Mouse (Mus musculus): Measurements from ENCODE around the gene Ggt1. TPM values are rescaled to one million over a fixed set of nuclear protein-coding genes. Genes with fewer than 3 reads are reported as not detected.
"Not testable (repeated sequence)": the region's sequence is repeated elsewhere in the genome, so short reads cannot be mapped to it uniquely, and the experiment has no call there.

Gene Ggt1
- polyA plus RNA-seq, 1 experiment from 2014 or later: 2.6 TPM

GRCm38 (mm10) chr10:75565436-75565835 lies 4.0 kb downstream of the Ggt1 start:
- Histone ChIP-seq H3K27ac (replicated peaks; ENCODE audit: low read depth, low read length) (no peak overlapping the region), H3K9ac (replicated peaks; ENCODE audit: low read length) (no peak overlapping the region), H3K4me1 (ENCODE audit: control insufficient read depth, insufficient read depth, low read length) (peaks cover 7% of the 10 kb centered on the region), H3K27me3 (ENCODE audit: control insufficient read depth, insufficient read depth, low read length) (peaks cover 4% of the 10 kb centered on the region; the same call in 1 of the 2 replicates), H3K4me3 (replicated peaks; ENCODE audit: low read depth, low read length) (no peak overlapping the region), H3K9me3 (ENCODE audit: control insufficient read depth, low read length) (no peaks in the 10 kb centered on the region), H3K4me2 (ENCODE audit: low read length) (no peak overlapping the region), H3K36me3 (ENCODE audit: control insufficient read depth, insufficient read depth, low read length) (no peaks in the 10 kb centered on the region)
- DNase-seq (no peak), ATAC-seq (ENCODE audit: low FRiP score, low TSS enrichment) (no peak)
- 77% methylated on average over 6 of the region's 6 CpGs for WGBS

GRCm38 (mm10) chr10:75565906-75566305 lies 4.5 kb downstream of the Ggt1 start:
- no peaks in the 10 kb centered on the region for H3K9me3 ChIP-seq (ENCODE audit: control insufficient read depth, low read length)
- no peak for ATAC-seq (ENCODE audit: low FRiP score, low TSS enrichment)
- H3K4me3 ChIP-seq (replicated peaks; ENCODE audit: low read depth, low read length): no peak overlapping the region
- H3K4me1 ChIP-seq (ENCODE audit: control insufficient read depth, insufficient read depth, low read length): peaks cover 3% of the 10 kb centered on the region
- H3K36me3 ChIP-seq (ENCODE audit: control insufficient read depth, insufficient read depth, low read length): no peaks in the 10 kb centered on the region
- WGBS: 88% methylated on average over 7 of the region's 7 CpGs
- DNase-seq: no peak
- H3K27me3 ChIP-seq (ENCODE audit: control insufficient read depth, insufficient read depth, low read length): peaks cover 4% of the 10 kb centered on the region; the same call in 1 of the 2 replicates
- H3K4me2 ChIP-seq (ENCODE audit: low read length): no peak overlapping the region
- H3K9ac ChIP-seq (replicated peaks; ENCODE audit: low read length): no peak overlapping the region
- H3K27ac ChIP-seq (replicated peaks; ENCODE audit: low read depth, low read length): no peak overlapping the region

DNA sequence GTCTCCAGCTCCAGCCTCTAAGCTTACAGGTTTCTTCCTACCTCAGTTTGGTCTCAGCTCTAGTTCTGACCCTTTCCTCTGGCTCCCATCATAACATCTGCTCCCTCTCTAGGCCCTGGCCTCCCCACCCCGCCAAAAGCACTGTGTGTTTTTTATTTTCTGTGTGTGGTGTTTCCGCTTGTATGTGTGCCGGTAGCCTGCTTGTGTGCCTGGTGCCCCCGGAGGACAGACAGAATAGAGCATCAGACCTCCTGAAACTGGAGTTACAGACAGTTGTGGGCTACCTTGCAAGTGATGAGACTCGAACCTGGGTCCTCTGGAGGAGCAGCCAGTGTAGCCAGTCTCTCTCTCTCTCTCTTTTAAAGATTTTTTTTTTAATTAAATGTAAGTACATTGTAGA lies 4.9 kb downstream of the Ggt1 start:
- Histone ChIP-seq H3K9ac (replicated peaks; ENCODE audit: low read length) (no peak overlapping the region), H3K9me3 (ENCODE audit: control insufficient read depth, low read length) (no peaks in the 10 kb centered on the region), H3K4me2 (ENCODE audit: low read length) (no peak overlapping the region), H3K27me3 (ENCODE audit: control insufficient read depth, insufficient read depth, low read length) (peaks cover 4% of the 10 kb centered on the region; the same call in 1 of the 2 replicates), H3K27ac (replicated peaks; ENCODE audit: low read depth, low read length) (no peak overlapping the region), H3K4me1 (ENCODE audit: control insufficient read depth, insufficient read depth, low read length) (no peaks in the 10 kb centered on the region), H3K36me3 (ENCODE audit: control insufficient read depth, insufficient read depth, low read length) (no peaks in the 10 kb centered on the region), H3K4me3 (replicated peaks; ENCODE audit: low read depth, low read length) (no peak overlapping the region)
- ATAC-seq (ENCODE audit: low FRiP score, low TSS enrichment): no peak
- DNase-seq: no peak
- 85% methylated on average over 5 of the region's 5 CpGs for WGBS

GRCm38 (mm10) chr10:75566765-75567164 lies 5.4 kb downstream of the Ggt1 start:
- not testable (repeated sequence) for H3K27me3 ChIP-seq (ENCODE audit: control insufficient read depth, insufficient read depth, low read length); H3K4me2 ChIP-seq (ENCODE audit: low read length); H3K27ac ChIP-seq (replicated peaks; ENCODE audit: low read depth, low read length); DNase-seq; ATAC-seq (ENCODE audit: low FRiP score, low TSS enrichment); H3K4me3 ChIP-seq (replicated peaks; ENCODE audit: low read depth, low read length); H3K36me3 ChIP-seq (ENCODE audit: control insufficient read depth, insufficient read depth, low read length); H3K9ac ChIP-seq (replicated peaks; ENCODE audit: low read length); H3K9me3 ChIP-seq (ENCODE audit: control insufficient read depth, low read length); H3K4me1 ChIP-seq (ENCODE audit: control insufficient read depth, insufficient read depth, low read length)
- WGBS: 81% methylated on average over 2 of the region's 2 CpGs

- no peaks in the 10 kb centered on the region for H3K9me3 ChIP-seq (ENCODE audit: control insufficient read depth, low read length)
- no peak overlapping the region for H3K9ac ChIP-seq (replicated peaks; ENCODE audit: low read length)
- no peak overlapping the region for H3K4me3 ChIP-seq (replicated peaks; ENCODE audit: low read depth, low read length)
- peaks cover 4% of the 10 kb centered on the region; the same call in 1 of the 2 replicates for H3K27me3 ChIP-seq (ENCODE audit: control insufficient read depth, insufficient read depth, low read length)
- no peak overlapping the region for H3K4me2 ChIP-seq (ENCODE audit: low read length)
- no peaks in the 10 kb centered on the region for H3K4me1 ChIP-seq (ENCODE audit: control insufficient read depth, insufficient read depth, low read length)
- no peaks in the 10 kb centered on the region for H3K36me3 ChIP-seq (ENCODE audit: control insufficient read depth, insufficient read depth, low read length)
- DNase-seq (no peak), ATAC-seq (ENCODE audit: low FRiP score, low TSS enrichment) (no peak)
- 44% methylated on average over 5 of the region's 5 CpGs for WGBS
- H3K27ac ChIP-seq (replicated peaks; ENCODE audit: low read depth, low read length): no peak overlapping the region
Measured at GRCm38 (mm10) chr10:75568029-75568428, 6.6 kb downstream of the Ggt1 start.

DNA sequence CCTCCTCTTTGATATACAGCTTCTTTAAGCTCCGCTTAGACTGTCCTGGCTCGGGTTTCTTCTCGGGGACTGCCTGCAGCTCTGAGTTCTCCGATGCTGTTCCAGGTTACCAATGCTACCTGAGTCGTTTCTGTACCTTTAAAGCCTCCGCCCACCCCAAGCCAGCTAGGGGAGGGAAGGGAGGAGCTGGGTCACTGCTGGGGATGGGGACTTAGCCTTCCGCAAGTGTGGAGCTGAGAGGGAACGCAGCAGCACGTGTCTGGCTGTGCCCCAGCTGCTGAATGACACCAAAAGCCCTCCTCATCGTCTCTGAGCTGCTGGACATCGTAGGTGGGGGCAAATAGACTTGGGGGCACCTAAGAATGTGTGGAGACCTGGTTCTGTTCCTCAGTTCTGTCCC lies 7.0 kb downstream of the Ggt1 start:
- Histone ChIP-seq H3K4me2 (ENCODE audit: low read length) (no peak overlapping the region), H3K9me3 (ENCODE audit: control insufficient read depth, low read length) (no peaks in the 10 kb centered on the region), H3K36me3 (ENCODE audit: control insufficient read depth, insufficient read depth, low read length) (no peaks in the 10 kb centered on the region), H3K4me1 (ENCODE audit: control insufficient read depth, insufficient read depth, low read length) (no peaks in the 10 kb centered on the region), H3K9ac (replicated peaks; ENCODE audit: low read length) (no peak overlapping the region), H3K27ac (replicated peaks; ENCODE audit: low read depth, low read length) (no peak overlapping the region), H3K4me3 (replicated peaks; ENCODE audit: low read depth, low read length) (no peak overlapping the region), H3K27me3 (ENCODE audit: control insufficient read depth, insufficient read depth, low read length) (peaks cover 4% of the 10 kb centered on the region; the same call in 1 of the 2 replicates)
- ATAC-seq (ENCODE audit: low FRiP score, low TSS enrichment) (no peak), DNase-seq (no peak)
- WGBS: 7% methylated on average over 11 of the region's 11 CpGs

DNA sequence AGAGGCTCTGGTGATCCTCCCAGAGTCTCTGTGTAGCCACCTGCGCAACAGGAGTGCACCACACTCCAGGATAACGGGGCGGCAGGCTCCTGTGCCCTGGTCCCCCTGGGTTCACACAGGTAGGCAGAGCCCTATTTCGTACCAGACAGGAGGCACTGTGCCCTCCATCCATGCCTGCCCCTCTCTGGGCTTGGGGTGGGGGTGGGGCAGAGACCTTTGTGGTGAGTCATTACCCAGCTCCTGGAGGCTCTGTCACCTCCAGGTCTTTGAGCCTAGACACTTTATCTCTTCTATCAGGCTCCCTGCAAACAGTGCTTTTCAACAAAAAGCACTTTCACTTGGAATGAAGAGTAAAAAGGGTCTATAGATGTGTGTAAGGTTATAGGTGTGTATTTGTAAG lies 7.4 kb downstream of the Ggt1 start:
- Histone ChIP-seq H3K4me1 (ENCODE audit: control insufficient read depth, insufficient read depth, low read length) (no peaks in the 10 kb centered on the region), H3K4me2 (ENCODE audit: low read length) (no peak overlapping the region), H3K36me3 (ENCODE audit: control insufficient read depth, insufficient read depth, low read length) (no peaks in the 10 kb centered on the region), H3K27ac (replicated peaks; ENCODE audit: low read depth, low read length) (no peak overlapping the region), H3K4me3 (replicated peaks; ENCODE audit: low read depth, low read length) (no peak overlapping the region), H3K9ac (replicated peaks; ENCODE audit: low read length) (no peak overlapping the region), H3K27me3 (ENCODE audit: control insufficient read depth, insufficient read depth, low read length) (peaks cover 4% of the 10 kb centered on the region; the same call in 1 of the 2 replicates), H3K9me3 (ENCODE audit: control insufficient read depth, low read length) (no peaks in the 10 kb centered on the region)
- ATAC-seq (ENCODE audit: low FRiP score, low TSS enrichment): no peak
- 17% methylated on average over 4 of the region's 4 CpGs for WGBS
- DNase-seq: no peak

DNA sequence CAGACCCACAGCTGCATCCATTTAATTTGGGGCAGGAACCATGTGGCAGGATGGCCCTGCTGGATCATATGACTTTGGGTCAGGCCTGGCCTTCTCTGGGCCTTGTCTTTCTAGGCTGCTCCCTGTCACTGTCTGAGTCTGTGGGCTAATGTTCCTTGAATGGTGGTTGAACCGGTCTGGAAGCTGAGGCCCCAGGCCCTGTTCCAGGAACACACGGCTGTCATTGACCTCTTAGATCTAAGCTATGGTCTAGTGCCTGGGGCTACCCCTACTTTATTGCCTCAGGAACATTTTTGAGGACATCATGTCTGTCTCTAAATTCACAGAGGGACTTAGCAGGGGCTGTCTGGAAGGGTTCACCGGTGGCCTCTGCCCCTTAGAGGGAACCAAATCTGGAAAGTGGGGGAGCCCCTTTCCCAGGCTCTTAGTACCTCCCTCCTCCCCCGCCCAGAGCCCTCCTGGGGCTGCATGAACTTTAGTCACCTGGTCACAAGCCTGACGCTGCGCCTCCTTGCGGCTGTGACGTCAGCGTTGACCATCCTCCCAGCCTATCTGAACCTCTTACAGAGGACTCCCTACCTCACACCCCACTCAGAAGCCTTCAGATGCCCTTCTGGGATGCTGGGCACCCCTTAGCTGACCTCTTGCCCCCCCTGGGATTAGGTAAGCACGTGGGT lies 9.7 kb downstream of the Ggt1 start:
- H3K9me3 ChIP-seq (ENCODE audit: control insufficient read depth, low read length): no peaks in the 10 kb centered on the region
- 29% methylated on average over 10 of the region's 10 CpGs for WGBS
- no peak; the same call in 1 of the 2 replicates for ATAC-seq (ENCODE audit: low FRiP score, low TSS enrichment)
- H3K36me3 ChIP-seq (ENCODE audit: control insufficient read depth, insufficient read depth, low read length): no peaks in the 10 kb centered on the region
- no peak overlapping the region for H3K27ac ChIP-seq (replicated peaks; ENCODE audit: low read depth, low read length)
- H3K9ac ChIP-seq (replicated peaks; ENCODE audit: low read length): no peak overlapping the region
- H3K4me2 ChIP-seq (ENCODE audit: low read length): no peak overlapping the region
- H3K27me3 ChIP-seq (ENCODE audit: control insufficient read depth, insufficient read depth, low read length): peaks cover 4% of the 10 kb centered on the region; the same call in 1 of the 2 replicates
- no peak overlapping the region for H3K4me3 ChIP-seq (replicated peaks; ENCODE audit: low read depth, low read length)
- H3K4me1 ChIP-seq (ENCODE audit: control insufficient read depth, insufficient read depth, low read length): no peaks in the 10 kb centered on the region
- no peak for DNase-seq

DNA sequence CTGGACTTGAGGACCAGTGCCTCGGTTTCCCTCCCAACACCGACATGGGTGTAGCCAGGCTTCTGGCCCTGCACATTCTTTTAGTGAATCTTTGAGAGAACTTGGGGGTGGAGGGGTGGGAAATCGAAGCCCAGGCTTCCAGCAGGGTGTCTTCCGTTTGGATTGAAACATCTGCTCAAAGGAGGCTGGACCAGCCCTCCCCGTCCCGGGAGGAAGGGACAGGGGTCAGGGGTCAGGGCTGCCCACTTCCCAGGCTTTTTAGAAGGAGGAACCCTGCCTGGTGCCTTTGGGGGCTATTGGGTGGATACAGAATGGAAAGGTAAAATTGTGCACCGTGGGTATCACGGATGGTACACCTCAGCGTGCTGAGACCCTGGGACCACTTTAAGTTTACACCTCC lies 10.5 kb downstream of the Ggt1 start:
- 42% methylated on average over 9 of the region's 9 CpGs for WGBS
- no peak for DNase-seq

More for the DNA sequence above, 10.5 kb downstream of the Ggt1 start:
- Histone ChIP-seq H3K9me3 (ENCODE audit: control insufficient read depth, low read length) (no peaks in the 10 kb centered on the region), H3K9ac (replicated peaks; ENCODE audit: low read length) (no peak overlapping the region), H3K27me3 (ENCODE audit: control insufficient read depth, insufficient read depth, low read length) (peaks cover 4% of the 10 kb centered on the region; the same call in 1 of the 2 replicates), H3K27ac (replicated peaks; ENCODE audit: low read depth, low read length) (no peak overlapping the region), H3K4me2 (ENCODE audit: low read length) (no peak overlapping the region), H3K4me3 (replicated peaks; ENCODE audit: low read depth, low read length) (no peak overlapping the region), H3K4me1 (ENCODE audit: control insufficient read depth, insufficient read depth, low read length) (no peaks in the 10 kb centered on the region), H3K36me3 (ENCODE audit: control insufficient read depth, insufficient read depth, low read length) (no peaks in the 10 kb centered on the region)
- no peak for ATAC-seq (ENCODE audit: low FRiP score, low TSS enrichment)
